Mouse (Mus musculus) heart, embryonic 12.5 days (tissue): ENCODE results near the gene Ispd. TPM values are rescaled to one million over a fixed set of nuclear protein-coding genes. Genes with fewer than 3 reads are reported as not detected.

Source experiments
- ATAC-seq: fragments of 200-750 bp; cut with Nextera tagmentation; 2 replicates; pipeline ENCODE4 v1.8.0; 2017; ENCODE audit warnings: moderate TSS enrichment, moderate library complexity; ENCODE audit not compliant: insufficient number of reproducible peaks, low FRiP score
- H3K27ac ChIP-seq: fragments of 300-500 bp; sonication (generic); 2 replicates; pipeline ENCODE4 v1.5.1; 2016; ENCODE audit warnings: mild to moderate bottlenecking, moderate library complexity; ENCODE audit not compliant: poor library complexity, severe bottlenecking
- H3K27me3 ChIP-seq: fragments of 300-500 bp; sonication (generic); replicated peaks from 2 replicates; pipeline ENCODE4 v1.6.1; 2016; ENCODE audit warnings: mild to moderate bottlenecking, moderate library complexity
- H3K36me3 ChIP-seq: fragments of 300-500 bp; sonication (generic); 2 replicates; pipeline ENCODE4 v1.6.1; 2016; ENCODE audit warnings: mild to moderate bottlenecking, moderate library complexity
- H3K4me1 ChIP-seq: fragments of 300-500 bp; sonication (generic); replicated peaks from 2 replicates; pipeline ENCODE4 v1.6.1; 2016; ENCODE audit warnings: mild to moderate bottlenecking
- H3K4me2 ChIP-seq: fragments of 300-500 bp; sonication (generic); 2 replicates; pipeline ENCODE4 v1.6.1; 2016; ENCODE audit warnings: mild to moderate bottlenecking, moderate library complexity
- H3K4me3 ChIP-seq: fragments of 300-500 bp; sonication (generic); 2 replicates; pipeline ENCODE4 v1.5.1; 2016; ENCODE audit warnings: mild to moderate bottlenecking
- H3K9ac ChIP-seq: fragments of 300-500 bp; sonication (generic); 2 replicates; pipeline ENCODE4 v1.6.1; 2016; ENCODE audit warnings: mild to moderate bottlenecking, moderate library complexity
- H3K9me3 ChIP-seq: fragments of 300-500 bp; sonication (generic); replicated peaks from 2 replicates; pipeline ENCODE4 v1.6.1; 2016; ENCODE audit warnings: mild to moderate bottlenecking, moderate library complexity
- WGBS: fragments of 180-500 bp; shearing (Covaris S2); methylation state at CpG from one replicate; pipeline ENCODE4 v1.1.7; 2016; 5-methylcytosine and 5-hydroxymethylcytosine counted together
- polyA plus RNA-seq: library from polyadenylated mRNA; unstranded; fragments of >200 nt; fragmentation: Nextera tagmentation; extraction: Ambion mirVana; gene quantifications from 2 replicates; pipeline ENCODE4 v1.2.1, GENCODE M21; 2016

The Ispd gene
- polyA plus RNA-seq, 1 experiment from 2014 or later, result 12.5 TPM

DNA sequence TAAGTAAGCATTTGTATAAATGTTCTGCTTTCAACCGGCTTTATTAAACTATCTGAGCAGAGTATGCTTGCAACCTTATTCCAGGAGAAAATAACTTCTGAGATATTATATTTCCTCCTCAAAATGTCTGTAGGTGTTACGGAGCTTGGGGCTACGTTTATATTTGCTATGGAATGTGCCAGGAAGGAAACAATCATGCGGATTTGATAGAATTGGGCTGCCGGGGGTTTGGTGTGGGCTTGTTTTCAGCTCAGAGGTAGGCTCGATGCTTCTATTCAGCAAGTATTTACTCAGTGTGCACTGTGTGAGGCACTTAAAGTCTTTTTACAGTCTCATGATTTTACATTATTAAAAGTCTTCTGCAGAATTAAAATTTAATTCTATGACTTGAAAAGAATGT, 4.1 kb downstream of the Ispd start:
- no peak overlapping the region for H3K4me2 ChIP-seq
- no peak overlapping the region for H3K4me3 ChIP-seq
- 60% methylated on average over 6 of the region's 6 CpGs for WGBS
- H3K36me3 ChIP-seq, result no peaks in the 10 kb centered on the region
- H3K9me3 ChIP-seq, result no peaks in the 10 kb centered on the region
- no peak overlapping the region for H3K9ac ChIP-seq
- no peak overlapping the region for H3K27ac ChIP-seq
- no peaks in the 10 kb centered on the region for H3K27me3 ChIP-seq
- no peak for ATAC-seq
- 0 out of 2 replicates have a peak, but pooled peaks cover 3% of the 10 kb centered on the region for H3K4me1 ChIP-seq

DNA sequence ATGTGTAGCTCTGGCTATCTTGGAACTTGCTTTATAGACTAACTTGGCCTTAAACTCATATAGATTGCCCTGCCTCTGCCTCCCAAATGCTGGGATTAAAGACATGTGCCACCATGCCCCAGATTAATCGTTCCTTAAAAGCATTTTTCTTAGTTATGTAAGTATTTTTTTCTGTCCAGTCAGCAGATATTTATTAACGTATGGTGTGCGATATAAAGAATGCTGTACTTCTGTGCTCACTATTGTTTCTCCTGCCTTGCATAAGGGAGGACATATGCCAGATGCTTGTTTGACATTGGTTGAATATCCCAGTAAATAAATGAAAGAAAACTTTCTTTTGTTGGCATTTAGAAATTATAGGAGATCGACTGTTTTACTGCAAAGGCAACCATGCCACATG, 5.7 kb downstream of the Ispd start:
- no peak overlapping the region for H3K4me3 ChIP-seq
- no peak for ATAC-seq
- 82% methylated on average over 4 of the region's 4 CpGs for WGBS
- no peak overlapping the region for H3K27ac ChIP-seq
- no peak overlapping the region for H3K9ac ChIP-seq
- H3K36me3 ChIP-seq, result peaks cover 5% of the 10 kb centered on the region; the same call in 1 of the 2 replicates
- no peaks in the 10 kb centered on the region for H3K27me3 ChIP-seq
- H3K4me2 ChIP-seq, result no peak overlapping the region
- H3K4me1 ChIP-seq, result 0 out of 2 replicates have a peak, but pooled peaks cover 3% of the 10 kb centered on the region
- no peaks in the 10 kb centered on the region for H3K9me3 ChIP-seq

DNA sequence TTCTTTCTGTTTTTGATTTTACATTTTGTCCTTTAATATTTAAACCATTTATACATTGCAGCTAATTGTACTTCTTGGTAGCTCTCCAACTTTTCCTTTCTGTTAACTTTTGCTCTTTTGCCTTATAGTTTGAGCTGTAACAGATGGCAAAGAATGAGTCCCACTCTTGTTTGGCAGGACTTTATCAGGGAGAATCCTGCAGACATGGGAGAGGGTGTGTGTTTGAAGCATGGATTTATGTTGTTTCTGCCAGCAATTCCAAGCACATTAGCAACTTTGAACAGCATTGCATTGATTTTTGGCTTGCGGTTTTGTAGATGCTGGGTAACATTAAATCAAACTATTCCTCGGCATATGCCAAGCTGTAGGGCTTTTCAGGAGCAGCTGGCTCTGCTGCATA, 13.9 kb downstream of the Ispd start:
- Histone ChIP-seq H3K9me3 (peaks cover 3% of the 10 kb centered on the region; the same call in 1 of the 2 replicates), H3K36me3 (peaks cover 12% of the 10 kb centered on the region; the same call in 1 of the 2 replicates), H3K4me1 (no peaks in the 10 kb centered on the region), H3K4me2 (no peak overlapping the region), H3K27ac (no peak overlapping the region), H3K9ac (no peak overlapping the region), H3K27me3 (no peaks in the 10 kb centered on the region), H3K4me3 (no peak overlapping the region)
- 66% methylated on average over 2 of the region's 2 CpGs for WGBS
- no peak for ATAC-seq

DNA sequence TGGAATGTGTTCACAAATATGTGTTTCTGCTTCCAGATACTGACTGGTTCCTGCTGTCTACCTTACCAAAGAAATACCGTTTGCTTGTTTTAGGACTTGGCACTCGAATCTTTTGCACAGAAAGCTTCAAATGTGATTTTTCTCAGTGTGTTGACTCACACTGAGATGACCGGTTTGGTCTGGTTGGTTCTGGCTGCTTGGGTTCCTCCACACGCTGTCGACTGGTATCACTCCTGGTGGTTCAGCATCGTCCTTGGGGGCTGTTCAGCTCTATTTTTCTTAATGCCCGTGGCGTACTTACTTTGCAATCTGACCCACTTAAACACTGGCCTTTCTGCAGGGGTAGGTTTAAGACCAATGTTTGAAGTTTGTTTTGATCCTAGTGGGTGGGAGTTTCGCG, 42.4 kb downstream of the Ispd start:
- 82% methylated on average over 10 of the region's 10 CpGs for WGBS
- no peak for ATAC-seq
- H3K4me3 ChIP-seq, result no peak overlapping the region
- H3K9me3 ChIP-seq, result no peaks in the 10 kb centered on the region
- no peaks in the 10 kb centered on the region for H3K27me3 ChIP-seq
- H3K36me3 ChIP-seq, result no peaks in the 10 kb centered on the region
- no peak overlapping the region for H3K27ac ChIP-seq
- H3K4me2 ChIP-seq, result no peak overlapping the region
- H3K4me1 ChIP-seq, result 0 out of 2 replicates have a peak, but pooled peaks cover 4% of the 10 kb centered on the region
- no peak overlapping the region for H3K9ac ChIP-seq

DNA sequence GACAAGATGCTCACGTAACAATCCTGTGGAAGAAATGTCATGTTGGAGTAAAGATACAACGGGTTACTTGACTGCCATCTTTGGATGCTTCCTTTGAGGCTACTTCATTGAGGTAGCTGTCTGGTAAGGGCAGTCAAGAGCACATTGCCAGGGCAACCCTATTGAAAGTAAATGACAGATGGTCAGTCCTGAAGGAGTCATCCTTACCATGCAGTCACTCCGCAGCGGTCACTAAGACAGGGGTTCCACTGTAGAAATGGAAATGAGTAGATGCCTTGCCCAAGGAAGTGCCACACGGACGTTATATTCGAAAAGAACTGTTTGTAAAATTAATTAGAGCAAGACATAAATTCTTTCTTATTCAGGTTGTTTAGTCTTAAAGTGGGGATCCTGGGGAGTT, 44.0 kb downstream of the Ispd start:
- H3K9me3 ChIP-seq, result no peaks in the 10 kb centered on the region
- H3K9ac ChIP-seq, result no peak overlapping the region
- H3K27me3 ChIP-seq, result no peaks in the 10 kb centered on the region
- no peak overlapping the region for H3K4me3 ChIP-seq
- H3K4me1 ChIP-seq, result 0 out of 2 replicates have a peak, but pooled peaks cover 4% of the 10 kb centered on the region
- H3K4me2 ChIP-seq, result no peak overlapping the region
- H3K27ac ChIP-seq, result no peak overlapping the region
- ATAC-seq, result no peak
- H3K36me3 ChIP-seq, result no peaks in the 10 kb centered on the region
- WGBS, result 84% methylated on average over 7 of the region's 7 CpGs

DNA sequence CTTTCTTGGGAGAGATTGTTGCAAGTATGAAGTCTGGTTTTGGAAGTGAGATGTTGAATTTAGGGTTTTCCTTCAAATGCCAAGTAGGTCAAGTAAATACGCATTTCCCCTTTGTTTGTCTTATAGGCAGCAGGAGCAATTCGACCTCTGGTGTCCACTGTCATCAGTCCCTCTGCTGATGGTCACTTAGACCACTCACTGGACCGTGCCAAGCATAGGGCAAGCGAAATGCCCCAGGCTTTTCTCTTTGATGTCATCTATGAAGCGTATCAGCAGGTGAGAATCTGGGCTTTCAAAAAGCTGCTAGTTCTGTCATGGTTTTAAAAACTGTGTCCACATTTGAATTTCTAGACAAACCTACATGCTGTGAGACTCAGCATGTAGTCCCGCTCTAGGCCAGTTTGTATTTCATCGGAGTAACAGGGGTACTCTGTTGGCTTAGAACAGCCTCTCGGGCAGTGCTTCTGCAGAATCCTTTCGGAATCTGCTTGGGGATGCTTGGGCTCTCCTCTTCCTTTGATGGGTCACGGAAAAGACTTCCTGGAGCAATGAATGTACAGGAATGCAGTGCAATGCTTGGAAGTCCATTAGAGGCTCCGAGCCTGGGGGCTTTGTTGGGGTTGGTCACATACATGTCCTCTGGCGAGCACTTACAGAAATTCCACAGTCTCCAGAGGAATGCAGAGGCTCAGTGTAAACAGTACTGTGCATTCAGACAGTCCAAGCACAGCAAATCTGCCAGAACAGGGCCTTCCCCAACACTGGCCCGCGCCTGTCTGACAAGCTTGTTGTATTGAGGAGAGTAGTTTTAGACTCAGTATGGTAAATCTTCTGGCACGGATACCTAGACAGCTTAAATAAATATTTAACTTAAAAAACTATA, 45.2 kb downstream of the Ispd start:
- 72% methylated on average over 15 of the region's 15 CpGs for WGBS

DNA sequence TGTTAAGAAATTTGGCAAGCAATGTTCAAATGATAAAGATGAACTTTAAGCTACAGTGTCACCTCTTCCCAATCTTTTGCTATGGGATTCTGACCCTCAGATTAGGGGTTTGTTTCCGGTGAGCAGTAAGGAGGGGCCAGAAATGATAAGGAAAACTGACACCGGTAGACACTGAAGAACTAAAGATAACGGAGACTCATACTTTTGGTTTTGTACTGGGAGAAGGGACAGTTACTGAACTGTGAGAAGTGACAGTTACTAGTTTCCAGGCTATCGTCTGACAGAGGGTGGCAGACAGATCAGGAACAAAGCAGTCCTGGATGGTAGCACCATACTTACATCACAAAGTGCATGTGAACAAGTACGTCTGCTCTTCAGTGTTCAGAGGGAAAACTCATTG, 55.7 kb downstream of the Ispd start:
- no peaks in the 10 kb centered on the region for H3K9me3 ChIP-seq
- peak overlapping the region; percentile 12; the same call in 1 of the 2 replicates for H3K4me3 ChIP-seq
- peak overlapping the region; percentile 46 for H3K4me2 ChIP-seq
- no peak for ATAC-seq
- 9% methylated on average over 5 of the region's 5 CpGs for WGBS
- H3K27ac ChIP-seq, result no peak overlapping the region
- H3K9ac ChIP-seq, result no peak overlapping the region; the same call in 1 of the 2 replicates
- H3K4me1 ChIP-seq, result peaks cover 7% of the 10 kb centered on the region; the same call in 1 of the 2 replicates
- no peaks in the 10 kb centered on the region for H3K27me3 ChIP-seq
- no peaks in the 10 kb centered on the region for H3K36me3 ChIP-seq

More for the DNA sequence above, 45.2 kb downstream of the Ispd start:
- H3K4me3 ChIP-seq, result no peak overlapping the region
- no peaks in the 10 kb centered on the region for H3K27me3 ChIP-seq
- no peaks in the 10 kb centered on the region for H3K36me3 ChIP-seq
- H3K9me3 ChIP-seq, result no peaks in the 10 kb centered on the region
- 0 out of 2 replicates have a peak, but pooled peaks cover 4% of the 10 kb centered on the region for H3K4me1 ChIP-seq
- H3K4me2 ChIP-seq, result no peak overlapping the region
- no peak overlapping the region for H3K27ac ChIP-seq
- no peak for ATAC-seq
- H3K9ac ChIP-seq, result no peak overlapping the region

DNA sequence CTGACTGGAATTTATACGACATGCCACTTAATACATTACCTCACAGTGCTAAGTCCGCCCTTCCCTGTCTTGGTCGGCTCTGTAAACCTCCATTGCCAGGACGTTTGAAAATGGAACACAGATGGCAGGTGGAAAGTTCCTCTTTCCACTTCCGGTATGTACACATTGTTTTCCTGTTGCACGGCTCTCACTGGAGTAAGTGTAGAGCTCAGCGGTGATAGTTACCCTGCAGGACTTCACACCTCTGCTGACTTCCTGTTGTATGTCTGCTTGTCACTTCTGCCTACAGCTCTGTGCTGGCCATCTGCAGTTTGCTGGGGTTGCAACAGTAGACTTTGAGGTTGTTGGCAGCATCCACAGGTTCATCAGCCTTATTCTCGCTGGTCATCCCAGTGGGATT, 58.1 kb downstream of the Ispd start:
- ATAC-seq, result no peak
- H3K9me3 ChIP-seq, result no peaks in the 10 kb centered on the region
- H3K36me3 ChIP-seq, result 0 out of 2 replicates have a peak, but pooled peaks cover under 1% of the 10 kb centered on the region

DNA sequence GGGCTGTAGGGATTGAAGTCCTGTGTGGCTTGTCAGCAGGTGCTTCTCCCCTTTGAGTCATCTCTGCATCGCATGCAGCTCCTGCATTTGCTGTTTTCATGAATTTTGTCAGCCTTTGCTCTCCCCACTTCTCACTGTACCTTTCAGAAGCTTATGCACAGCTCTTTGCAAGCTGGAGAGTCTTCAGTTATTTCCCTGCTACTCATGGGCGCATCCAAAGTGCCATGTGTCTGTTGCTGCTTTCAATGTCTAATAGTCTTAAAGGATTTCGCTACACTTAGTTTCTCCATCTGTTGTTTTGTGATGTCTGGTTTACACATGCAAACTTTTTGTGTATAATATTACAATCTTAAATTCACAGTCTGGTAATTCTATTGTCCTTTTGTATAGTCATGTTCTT, 74.8 kb downstream of the Ispd start:
- no peak for ATAC-seq
- no peak overlapping the region for H3K4me2 ChIP-seq
- 81% methylated on average over 3 of the region's 3 CpGs for WGBS
- H3K9me3 ChIP-seq, result no peaks in the 10 kb centered on the region
- no peak overlapping the region for H3K27ac ChIP-seq
- H3K4me1 ChIP-seq, result no peaks in the 10 kb centered on the region
- H3K27me3 ChIP-seq, result no peaks in the 10 kb centered on the region
- H3K36me3 ChIP-seq, result no peaks in the 10 kb centered on the region
- H3K4me3 ChIP-seq, result no peak overlapping the region
- no peak overlapping the region for H3K9ac ChIP-seq

More for the DNA sequence above, 58.1 kb downstream of the Ispd start:
- H3K4me2 ChIP-seq, result no peak overlapping the region
- H3K4me3 ChIP-seq, result no peak overlapping the region
- no peaks in the 10 kb centered on the region for H3K27me3 ChIP-seq
- H3K4me1 ChIP-seq, result peaks cover 7% of the 10 kb centered on the region; the same call in 1 of the 2 replicates
- no peak overlapping the region for H3K27ac ChIP-seq
- WGBS, result 66% methylated on average over 8 of the region's 8 CpGs
- no peak overlapping the region for H3K9ac ChIP-seq

DNA sequence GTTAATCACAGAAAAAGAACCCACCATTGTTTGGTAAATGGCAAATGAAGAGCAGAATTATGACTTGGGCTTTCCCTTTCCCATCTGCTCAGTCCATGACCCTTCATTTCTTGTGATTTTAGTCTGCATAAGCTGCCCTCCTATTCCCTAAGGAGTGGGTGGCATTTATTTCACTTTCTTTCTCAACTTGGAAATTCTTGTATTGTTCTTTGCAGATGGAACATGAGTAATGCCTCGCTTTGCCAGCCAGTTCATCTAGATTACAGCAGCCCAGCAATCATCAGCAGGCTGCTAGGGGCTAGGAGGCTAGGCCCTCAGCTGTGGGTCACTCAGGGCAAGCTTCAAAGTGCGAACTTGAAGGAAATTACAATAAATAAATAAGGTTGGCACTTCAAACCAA, 76.5 kb downstream of the Ispd start:
- Histone ChIP-seq H3K27ac (no peak overlapping the region), H3K9me3 (no peaks in the 10 kb centered on the region), H3K9ac (no peak overlapping the region), H3K27me3 (no peaks in the 10 kb centered on the region), H3K36me3 (no peaks in the 10 kb centered on the region), H3K4me2 (no peak overlapping the region), H3K4me3 (no peak overlapping the region), H3K4me1 (no peaks in the 10 kb centered on the region)
- ATAC-seq, result no peak
- 70% methylated on average over 2 of the region's 2 CpGs for WGBS

DNA sequence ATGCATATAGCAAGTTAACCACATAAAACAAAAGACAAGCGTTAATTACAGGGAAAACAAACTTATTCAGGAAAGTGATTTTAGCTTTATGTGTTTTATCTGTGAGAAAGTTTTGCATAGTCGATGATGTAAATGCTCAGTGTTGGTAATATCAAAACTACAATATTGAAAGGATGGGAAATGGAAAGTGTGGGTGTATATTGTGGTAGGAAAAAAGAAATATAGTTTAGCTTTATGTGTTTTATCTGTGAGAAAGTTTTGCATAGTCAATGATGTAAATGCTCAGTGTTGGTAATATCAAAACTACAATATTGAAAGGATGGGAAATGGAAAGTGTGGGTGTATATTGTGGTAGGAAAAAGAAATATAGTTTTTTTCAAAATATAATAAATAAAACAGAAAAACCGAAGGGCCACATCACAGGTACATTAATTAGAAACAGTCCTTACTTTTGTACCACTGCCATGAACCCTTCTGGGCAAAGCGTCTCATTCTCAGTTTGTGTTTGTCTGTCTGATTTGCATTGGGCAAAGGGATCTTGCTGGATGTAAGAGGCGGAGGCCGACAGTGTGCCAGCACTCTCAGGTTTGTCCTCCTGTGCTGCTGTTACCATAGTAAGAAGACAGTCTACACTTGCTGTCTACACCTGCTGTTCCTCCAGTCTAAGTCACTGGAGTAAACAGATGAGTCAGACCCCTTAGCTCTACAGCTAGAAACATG, 87.2 kb downstream of the Ispd start:
- Histone ChIP-seq H3K9me3 (no peaks in the 10 kb centered on the region), H3K9ac (no peak overlapping the region), H3K27ac (no peak overlapping the region), H3K36me3 (no peaks in the 10 kb centered on the region), H3K27me3 (no peaks in the 10 kb centered on the region), H3K4me2 (no peak overlapping the region), H3K4me1 (no peaks in the 10 kb centered on the region), H3K4me3 (no peak overlapping the region)
- ATAC-seq, result no peak
- 83% methylated on average over 6 of the region's 6 CpGs for WGBS
